Mouse (Mus musculus) heart, embryonic 16.5 days (tissue): Measurements from ENCODE around the gene Olfr262. TPM values are rescaled to one million over a fixed set of nuclear protein-coding genes. Genes with fewer than 3 reads are reported as not detected.
"Not testable (repeated sequence)": the region's sequence is repeated elsewhere in the genome, so short reads cannot be mapped to it uniquely, and the experiment has no call there.

Experiments
- ATAC-seq: fragments of 200-750 bp; cut with Nextera tagmentation; replicated peaks from 2 replicates; pipeline ENCODE4 v1.8.0; 2017; ENCODE audit warnings: moderate number of reproducible peaks; ENCODE audit not compliant: insufficient read depth, low FRiP score; ENCODE audit errors: extremely low read depth
- H3K27ac ChIP-seq: fragments of 300-500 bp; sonication (generic); 2 replicates; pipeline ENCODE4 v1.5.1; 2014; ENCODE audit warnings: mild to moderate bottlenecking, low read length, control low read depth, moderate library complexity
- H3K27me3 ChIP-seq: fragments of 300-500 bp; sonication (generic); 2 replicates; pipeline ENCODE4 v1.6.1; 2014; ENCODE audit warnings: low read length, mixed read lengths; ENCODE audit not compliant: control insufficient read depth, insufficient read depth
- H3K36me3 ChIP-seq: fragments of 300-500 bp; sonication (generic); 2 replicates; pipeline ENCODE4 v1.6.1; 2014; ENCODE audit not compliant: control insufficient read depth, insufficient read depth
- H3K4me1 ChIP-seq: fragments of 300-500 bp; sonication (generic); 2 replicates; pipeline ENCODE4 v1.6.1; 2014; ENCODE audit warnings: low read length, mixed read lengths; ENCODE audit not compliant: control insufficient read depth, insufficient read depth
- H3K4me2 ChIP-seq: fragments of 300-500 bp; sonication (generic); 2 replicates; pipeline ENCODE4 v1.6.1; 2014; ENCODE audit warnings: low read depth, mild to moderate bottlenecking, control low read depth, low read length
- H3K4me3 ChIP-seq: fragments of 300-500 bp; sonication (generic); 2 replicates; pipeline ENCODE4 v1.5.1; 2014; ENCODE audit warnings: mild to moderate bottlenecking, control low read depth, low read length
- H3K9ac ChIP-seq: fragments of 300-500 bp; sonication (generic); 2 replicates; pipeline ENCODE4 v1.6.1; 2014; ENCODE audit warnings: low read length, control low read depth
- H3K9me3 ChIP-seq: fragments of 300-500 bp; sonication (generic); replicated peaks from 2 replicates; pipeline ENCODE4 v1.6.1; 2016; ENCODE audit warnings: low read length; ENCODE audit not compliant: control insufficient read depth
- WGBS: fragments of 180-500 bp; shearing (Covaris S2); extraction: QIAGEN DNeasy Blood & Tissue Kit; methylation state at CpG from one replicate; pipeline ENCODE4 v1.1.7; 2014; 5-methylcytosine and 5-hydroxymethylcytosine counted together
- polyA plus RNA-seq: library from polyadenylated mRNA; unstranded; fragments of >200 nt; fragmentation: Nextera tagmentation; extraction: Ambion mirVana; gene quantifications from 2 replicates; pipeline ENCODE4 v1.2.1, GENCODE M21; 2015

Olfr262 gene
- polyA plus RNA-seq: not detected in 2 replicates

DNA sequence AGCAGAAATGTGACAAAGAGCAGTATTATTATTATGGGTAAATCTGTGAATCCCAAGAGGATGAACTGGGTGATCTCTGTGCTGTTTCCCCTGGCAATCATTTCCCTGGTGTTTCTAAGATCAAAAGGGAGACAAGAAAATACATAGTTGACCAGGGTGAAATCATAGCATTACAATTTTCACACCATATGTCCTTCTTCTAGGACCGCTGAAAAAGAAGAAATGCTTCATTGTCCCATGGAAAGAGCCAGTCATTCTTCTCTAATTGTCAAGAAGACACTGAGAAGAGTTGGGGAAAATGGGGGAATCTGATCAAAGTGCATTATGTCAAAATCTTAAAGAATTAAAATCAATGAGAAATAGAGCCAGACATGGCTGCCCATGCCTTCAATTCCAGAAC is at the start of gene Olfr262:
TSS of gene Olfr262 (minus strand) at position 101 of the 400 bp plus-strand sequence.
- no peaks in the 10 kb centered on the region for H3K36me3 ChIP-seq
- H3K9ac ChIP-seq: no peak within 1 kb of the TSS
- no peaks in the 10 kb centered on the region for H3K27me3 ChIP-seq
- no peak for ATAC-seq
- H3K27ac ChIP-seq: no peak within 1 kb of the TSS
- 66% methylated on average over 1 of the region's 1 CpGs for WGBS
- H3K4me1 ChIP-seq: no peaks in the 10 kb centered on the region
- H3K4me3 ChIP-seq: no peak within 1 kb of the TSS
- no peak within 1 kb of the TSS for H3K4me2 ChIP-seq
- H3K9me3 ChIP-seq: no peaks in the 10 kb centered on the region

GRCm38 (mm10) chr19:12279554-12279953 is 38.1 kb upstream of the Olfr262 start, which contains the start of gene Olfr1434:
Olfr1434 (plus strand) TSS chr19:12279854.
- no peak within 1 kb of the TSS for H3K4me3 ChIP-seq
- 53% methylated on average over 2 of the region's 2 CpGs for WGBS
- H3K36me3 ChIP-seq: no peaks in the 10 kb centered on the region
- H3K27ac ChIP-seq: no peak within 1 kb of the TSS
- H3K4me2 ChIP-seq: no peak within 1 kb of the TSS
- no peak within 1 kb of the TSS for H3K9ac ChIP-seq
- ATAC-seq: no peak
- no peaks in the 10 kb centered on the region for H3K9me3 ChIP-seq
- no peaks in the 10 kb centered on the region for H3K4me1 ChIP-seq
- H3K27me3 ChIP-seq: no peaks in the 10 kb centered on the region

GRCm38 (mm10) chr19:12260732-12261131 is 19.3 kb upstream of the Olfr262 start, which contains the start of gene Olfr235:
Olfr235 (plus strand) TSS chr19:12261032.
- Histone ChIP-seq H3K4me1 (no peaks in the 10 kb centered on the region), H3K9me3 (no peaks in the 10 kb centered on the region), H3K4me3 (no peak within 1 kb of the TSS), H3K36me3 (no peaks in the 10 kb centered on the region), H3K27ac (no peak within 1 kb of the TSS), H3K4me2 (no peak within 1 kb of the TSS), H3K9ac (no peak within 1 kb of the TSS), H3K27me3 (no peaks in the 10 kb centered on the region)
- 45% methylated on average over 1 of the region's 1 CpGs for WGBS
- ATAC-seq: no peak

- not testable (repeated sequence) for H3K4me2 ChIP-seq, ATAC-seq, H3K27me3 ChIP-seq, H3K4me3 ChIP-seq, H3K9ac ChIP-seq, H3K4me1 ChIP-seq, H3K9me3 ChIP-seq, H3K27ac ChIP-seq, H3K36me3 ChIP-seq
Measured at GRCm38 (mm10) chr19:12232496-12232895, 9.0 kb downstream of the Olfr262 start, which contains the start of gene Olfr1432. Olfr1432 (minus strand) TSS chr19:12232596.

GRCm38 (mm10) chr19:12200334-12200733 is 41.1 kb downstream of the Olfr262 start, which contains the start of gene Olfr1431:
Olfr1431 (plus strand) TSS chr19:12200634.
- H3K4me2 ChIP-seq: no peak within 1 kb of the TSS

GRCm38 (mm10) chr19:12199076-12199475 is 42.4 kb downstream of the Olfr262 start:
- WGBS: 77% methylated on average over 4 of the region's 4 CpGs
- H3K9me3 ChIP-seq: not testable (repeated sequence)

More at GRCm38 (mm10) chr19:12200334-12200733, 41.1 kb downstream of the Olfr262 start, which contains the start of gene Olfr1431:
- ATAC-seq: no peak
- H3K27ac ChIP-seq: no peak within 1 kb of the TSS
- H3K9me3 ChIP-seq: 0 out of 2 replicates have a peak, but pooled peaks cover 4% of the 10 kb centered on the region
- H3K36me3 ChIP-seq: no peaks in the 10 kb centered on the region
- H3K27me3 ChIP-seq: no peaks in the 10 kb centered on the region
- no peaks in the 10 kb centered on the region for H3K4me1 ChIP-seq
- 53% methylated on average over 1 of the region's 1 CpGs for WGBS
- no peak within 1 kb of the TSS for H3K4me3 ChIP-seq
- no peak within 1 kb of the TSS for H3K9ac ChIP-seq

More at GRCm38 (mm10) chr19:12199076-12199475, 42.4 kb downstream of the Olfr262 start:
- H3K36me3 ChIP-seq, H3K9ac ChIP-seq, H3K4me1 ChIP-seq, H3K4me2 ChIP-seq, ATAC-seq, H3K27me3 ChIP-seq, H3K4me3 ChIP-seq, H3K27ac ChIP-seq: not testable (repeated sequence)

Other genes starting within 250 kb of the Olfr262 start
- not detected in 2 replicates for gene Olfr1423, start 200.3 kb downstream of the Olfr262 start, polyA plus RNA-seq
- gene Olfr1424, start 179.0 kb downstream of the Olfr262 start, polyA plus RNA-seq: not detected in 2 replicates
- gene Olfr1425, start 163.9 kb downstream of the Olfr262 start, polyA plus RNA-seq: not detected in 2 replicates
- not detected in 2 replicates for gene Olfr1426, start 149.6 kb downstream of the Olfr262 start, polyA plus RNA-seq
- gene Olfr1427, start 138.3 kb downstream of the Olfr262 start, polyA plus RNA-seq: not detected in 2 replicates
- gene Olfr1428, start 125.8 kb downstream of the Olfr262 start, polyA plus RNA-seq: not detected in 2 replicates
- gene Olfr76, start 118.5 kb downstream of the Olfr262 start, polyA plus RNA-seq: not detected in 2 replicates
- not detected in 2 replicates for gene Olfr1555-ps1, start 71.5 kb downstream of the Olfr262 start, polyA plus RNA-seq
- not detected in 2 replicates for gene Olfr1431, start 41.0 kb downstream of the Olfr262 start, polyA plus RNA-seq
- not detected in 2 replicates for gene Olfr1432, start 9.1 kb downstream of the Olfr262 start, polyA plus RNA-seq
- gene Olfr235, start 19.4 kb upstream of the Olfr262 start, polyA plus RNA-seq: not detected in 2 replicates
- gene Olfr1434, start 38.2 kb upstream of the Olfr262 start, polyA plus RNA-seq: not detected in 2 replicates
- gene Olfr1436, start 57.5 kb upstream of the Olfr262 start, polyA plus RNA-seq: not detected in 2 replicates
- not detected in 2 replicates for gene Olfr1437, start 83.4 kb upstream of the Olfr262 start, polyA plus RNA-seq
- gene Olfr1438-ps1, start 94.3 kb upstream of the Olfr262 start, polyA plus RNA-seq: not detected in 2 replicates
- gene Olfr1440, start 145.6 kb upstream of the Olfr262 start, polyA plus RNA-seq: not detected in 2 replicates
- gene Olfr1441, start 175.8 kb upstream of the Olfr262 start, polyA plus RNA-seq: not detected in 2 replicates
- gene Pfpl, start 186.2 kb upstream of the Olfr262 start, polyA plus RNA-seq: not detected in 2 replicates
- gene Mpeg1, start 219.1 kb upstream of the Olfr262 start, polyA plus RNA-seq: 0.37 and 0.41 TPM in 2 replicates